Comparison of ENCODE assay signal across 29 mouse cellular contexts in the genomic region with DNA sequence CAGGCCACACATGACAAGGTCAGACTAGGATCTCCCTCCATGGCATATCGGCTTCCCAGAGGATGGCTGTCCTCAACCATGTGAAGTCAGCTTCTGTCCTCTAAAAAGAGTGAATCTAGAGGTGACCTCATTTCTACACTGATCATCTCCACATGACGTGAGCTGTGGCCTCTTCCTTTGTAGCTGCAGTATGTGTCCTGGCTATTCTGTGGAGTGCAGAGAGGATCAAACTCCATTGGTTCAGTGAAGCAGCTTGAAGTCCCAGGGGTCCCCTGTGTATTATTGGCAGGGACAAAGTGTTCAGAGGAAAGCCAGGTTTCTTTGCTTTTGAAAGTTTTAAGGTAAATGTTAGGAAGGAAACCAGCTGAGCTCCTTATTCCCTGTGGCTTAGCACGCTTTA. TPM values are rescaled to one million over a fixed set of nuclear protein-coding genes. Genes with fewer than 3 reads are reported as not detected.
DNase-seq lines count a peak whose midpoint lies in the region; ATAC-seq lines count a peak whose summit lies in the region.
"Had no signal": no experiment of that assay in that cellular context is flagged by ENCODE, and none has a peak within 500 bp of the region (broad histone marks: within the 10 kb centered on the region; RNA-seq: fewer than 3 reads in every experiment).

No protein-coding gene starts in this region.

- H3K4me3 ChIP-seq in embryonic facial prominence, embryonic 14.5 days (ENCODE audit: low read depth, low read length), result no peak overlapping the region
- H3K4me3 ChIP-seq in embryonic facial prominence, embryonic 10.5 days, result no peak overlapping the region
- no peak overlapping the region for H3K4me3 ChIP-seq in midbrain, embryonic 16.5 days (ENCODE audit: low read depth, low read length)
- no peak overlapping the region for H3K4me3 ChIP-seq in midbrain, embryonic 14.5 days (replicated peaks; ENCODE audit: low read depth, low read length)
- H3K4me3 ChIP-seq: embryonic facial prominence, embryonic 15.5 days; forebrain, embryonic 15.5 days; heart, embryonic 15.5 days; hindbrain, embryonic 10.5 days; hindbrain, embryonic 13.5 days; intestine, embryonic 15.5 days had no signal

- no peaks in the 10 kb centered on the region for H3K9me3 ChIP-seq in embryonic facial prominence, embryonic 14.5 days (ENCODE audit: control insufficient read depth, low read length)
- no peaks in the 10 kb centered on the region for H3K9me3 ChIP-seq in embryonic facial prominence, embryonic 10.5 days
- no peaks in the 10 kb centered on the region for H3K9me3 ChIP-seq in midbrain, embryonic 16.5 days (replicated peaks; ENCODE audit: control insufficient read depth, low read length, poor library complexity, severe bottlenecking)
- H3K9me3 ChIP-seq in midbrain, embryonic 14.5 days (ENCODE audit: control insufficient read depth, low read length), result no peaks in the 10 kb centered on the region
- H3K9me3 ChIP-seq: embryonic facial prominence, embryonic 15.5 days; forebrain, embryonic 15.5 days; G1E; heart, embryonic 15.5 days; hindbrain, embryonic 10.5 days; hindbrain, embryonic 13.5 days; intestine, embryonic 15.5 days had no signal

- H3K4me1 ChIP-seq in embryonic facial prominence, embryonic 14.5 days (ENCODE audit: control insufficient read depth, insufficient read depth, low read length), result no peaks in the 10 kb centered on the region
- peaks cover 21% of the 10 kb centered on the region for H3K4me1 ChIP-seq in embryonic facial prominence, embryonic 10.5 days
- no peaks in the 10 kb centered on the region for H3K4me1 ChIP-seq in midbrain, embryonic 16.5 days (ENCODE audit: control insufficient read depth, insufficient read depth, low read length)
- H3K4me1 ChIP-seq in midbrain, embryonic 14.5 days (ENCODE audit: control insufficient read depth, insufficient read depth, low read length), result no peaks in the 10 kb centered on the region
- H3K4me1 ChIP-seq: embryonic facial prominence, embryonic 15.5 days; forebrain, embryonic 15.5 days; hindbrain, embryonic 10.5 days; hindbrain, embryonic 13.5 days had no signal

- peak; percentile 32; the same call in 1 of the 2 replicates for ATAC-seq in embryonic facial prominence, embryonic 14.5 days (ENCODE audit: low read depth)
- peak; percentile 54; the same call in 1 of the 2 replicates for ATAC-seq in midbrain, embryonic 16.5 days
- no peak for ATAC-seq in midbrain, embryonic 14.5 days (ENCODE audit: low FRiP score, low TSS enrichment)
- ATAC-seq: forebrain, embryonic 15.5 days; hindbrain, embryonic 16.5 days; intestine, embryonic 15.5 days; Patski had no signal

- H3K27ac ChIP-seq in embryonic facial prominence, embryonic 14.5 days (replicated peaks; ENCODE audit: low read depth, low read length), result no peak overlapping the region
- no peak overlapping the region for H3K27ac ChIP-seq in embryonic facial prominence, embryonic 10.5 days (replicated peaks)
- no peak overlapping the region for H3K27ac ChIP-seq in midbrain, embryonic 16.5 days (ENCODE audit: low read length)
- no peak overlapping the region for H3K27ac ChIP-seq in midbrain, embryonic 14.5 days (replicated peaks; ENCODE audit: low read depth, low read length)
- H3K27ac ChIP-seq: embryonic facial prominence, embryonic 15.5 days; forebrain, embryonic 15.5 days; heart, embryonic 15.5 days; hindbrain, embryonic 10.5 days; hindbrain, embryonic 13.5 days; intestine, embryonic 15.5 days had no signal

- no peak overlapping the region for H3K9ac ChIP-seq in embryonic facial prominence, embryonic 14.5 days (ENCODE audit: low read depth, low read length)
- no peak overlapping the region for H3K9ac ChIP-seq in midbrain, embryonic 16.5 days (ENCODE audit: low read depth, low read length)
- H3K9ac ChIP-seq in midbrain, embryonic 14.5 days (replicated peaks; ENCODE audit: low read length), result no peak overlapping the region
- H3K9ac ChIP-seq: embryonic facial prominence, embryonic 15.5 days; forebrain, embryonic 15.5 days; heart, embryonic 15.5 days; hindbrain, embryonic 13.5 days; intestine, embryonic 15.5 days had no signal

- no peaks in the 10 kb centered on the region for H3K27me3 ChIP-seq in embryonic facial prominence, embryonic 14.5 days (replicated peaks; ENCODE audit: control insufficient read depth, insufficient read depth, low read length)
- no peaks in the 10 kb centered on the region for H3K27me3 ChIP-seq in embryonic facial prominence, embryonic 10.5 days (replicated peaks; ENCODE audit: low read depth, poor library complexity, severe bottlenecking)
- H3K27me3 ChIP-seq in midbrain, embryonic 16.5 days (ENCODE audit: control insufficient read depth, insufficient read depth, low read depth, low read length), result no peaks in the 10 kb centered on the region
- H3K27me3 ChIP-seq in midbrain, embryonic 14.5 days (ENCODE audit: control insufficient read depth, insufficient read depth, low read length), result no peaks in the 10 kb centered on the region
- H3K27me3 ChIP-seq: CH12.LX; embryonic facial prominence, embryonic 15.5 days; forebrain, embryonic 15.5 days; heart, embryonic 15.5 days; hindbrain, embryonic 13.5 days; intestine, embryonic 15.5 days; Patski had no signal

- 70% methylated on average over 3 of the region's 3 CpGs for WGBS in embryonic facial prominence, embryonic 14.5 days
- 79% methylated on average over 3 of the region's 3 CpGs for WGBS in embryonic facial prominence, embryonic 10.5 days
- 76% methylated on average over 3 of the region's 3 CpGs for WGBS in midbrain, embryonic 16.5 days
- WGBS in midbrain, embryonic 14.5 days, result 81% methylated on average over 3 of the region's 3 CpGs

- no peak for DNase-seq in embryonic facial prominence, embryonic 14.5 days (ENCODE audit: low spot score)
- DNase-seq in embryonic facial prominence, embryonic 10.5 days (ENCODE audit: low spot score), result no peak
- no peak for DNase-seq in midbrain, embryonic 14.5 days
- DNase-seq in retina, embryonic 14.5 days (ENCODE audit: low spot score), result peak; percentile 27
- DNase-seq in B cell, adult 2 months, result no peak
- DNase-seq: adrenal gland, postnatal 10 days; adrenal gland, postnatal 36 days; cerebellum, adult 11-12 months; cerebellum, adult 8-10 months; cerebellum, postnatal 10 days; cerebellum, postnatal 36 days; embryo, embryonic 11 days; gastrocnemius, postnatal 10 days; gastrocnemius, postnatal 36 days; heart, postnatal 10 days; heart, postnatal 36 days had no signal

- no peaks in the 10 kb centered on the region for H3K36me3 ChIP-seq in embryonic facial prominence, embryonic 14.5 days (ENCODE audit: control insufficient read depth, insufficient read depth, low read length)
- H3K36me3 ChIP-seq in embryonic facial prominence, embryonic 10.5 days (replicated peaks), result no peaks in the 10 kb centered on the region
- no peaks in the 10 kb centered on the region for H3K36me3 ChIP-seq in midbrain, embryonic 16.5 days (ENCODE audit: control insufficient read depth, insufficient read depth, low read length)
- H3K36me3 ChIP-seq in midbrain, embryonic 14.5 days (ENCODE audit: control insufficient read depth, insufficient read depth, low read length), result 0 out of 2 replicates have a peak, but pooled peaks cover 6% of the 10 kb centered on the region
- H3K36me3 ChIP-seq: embryonic facial prominence, embryonic 15.5 days; forebrain, embryonic 15.5 days; heart, embryonic 15.5 days; hindbrain, embryonic 10.5 days; intestine, embryonic 15.5 days had no signal

- H3K4me2 ChIP-seq in embryonic facial prominence, embryonic 14.5 days (ENCODE audit: low read depth, low read length), result no peak overlapping the region
- H3K4me2 ChIP-seq in midbrain, embryonic 16.5 days (ENCODE audit: low read length), result no peak overlapping the region
- H3K4me2 ChIP-seq in midbrain, embryonic 14.5 days (ENCODE audit: low read length), result no peak overlapping the region
- H3K4me2 ChIP-seq: embryonic facial prominence, embryonic 15.5 days; forebrain, embryonic 15.5 days; heart, embryonic 11.5 days; heart, embryonic 15.5 days; hindbrain, embryonic 13.5 days; intestine, embryonic 15.5 days had no signal

RNA-seq across cellular contexts. Expression of a gene that starts 17.7 kb away (rescaled TPM):
- polyA plus RNA-seq in embryonic facial prominence, embryonic 14.5 days (2014; fragmentation: Nextera tagmentation; extraction: Ambion mirVana), result 135 and 141 TPM in 2 replicates
- 174 and 178 TPM in 2 replicates for polyA plus RNA-seq in embryonic facial prominence, embryonic 10.5 days (2016; fragmentation: Nextera tagmentation; extraction: Ambion mirVana)
- 145 TPM in 2 replicates for polyA plus RNA-seq in midbrain, embryonic 16.5 days (2015; fragmentation: Nextera tagmentation; extraction: Ambion mirVana)
- 150 and 154 TPM in 2 replicates for polyA plus RNA-seq in midbrain, embryonic 14.5 days (2014; fragmentation: Nextera tagmentation; extraction: Ambion mirVana)

RNA-seq across cellular contexts. Expression of a gene that starts 17.8 kb away (rescaled TPM):
- polyA plus RNA-seq in embryonic facial prominence, embryonic 14.5 days (2014; fragmentation: Nextera tagmentation; extraction: Ambion mirVana), result 0.25 and 1.4 TPM in 2 replicates
- polyA plus RNA-seq in embryonic facial prominence, embryonic 10.5 days (2016; fragmentation: Nextera tagmentation; extraction: Ambion mirVana), result 0.19 and 0.46 TPM in 2 replicates
- polyA plus RNA-seq in midbrain, embryonic 16.5 days (2015; fragmentation: Nextera tagmentation; extraction: Ambion mirVana), result 0.63 and 1.3 TPM in 2 replicates
- polyA plus RNA-seq in midbrain, embryonic 14.5 days (2014; fragmentation: Nextera tagmentation; extraction: Ambion mirVana), result 0.45 and 0.98 TPM in 2 replicates
- polyA plus RNA-seq: forebrain, embryonic 11.5 days had no signal
